Mouse (Mus musculus) spleen, adult 18-20 months (tissue): ENCODE results near the gene Bivm.

Experiments used
- DNase-seq, 2 experiments: peaks; one replicate each; pipeline ENCODE4 v3.0.0; 2022; ENCODE audit warnings: mixed read lengths in 2 of 2

The Bivm gene

DNA sequence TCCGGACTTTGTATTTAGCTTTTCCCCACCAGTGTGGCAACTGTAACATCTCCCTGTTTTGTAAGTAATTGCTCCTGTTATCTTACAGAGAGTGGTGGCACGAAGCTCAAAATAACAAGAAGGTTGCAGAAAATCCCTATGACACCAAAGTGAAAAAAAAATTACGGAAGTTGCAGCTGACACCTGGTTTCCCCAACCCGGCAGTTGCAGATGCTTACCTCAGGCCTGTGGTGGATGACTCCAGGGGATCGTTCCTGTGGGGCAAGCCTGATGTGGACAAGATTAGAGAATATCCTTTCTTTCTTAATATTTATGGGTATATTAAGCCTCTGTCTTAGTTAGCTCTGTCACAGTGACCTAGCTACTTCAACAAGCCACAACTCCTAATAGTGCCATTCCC is 59.3 kb downstream of the Bivm start:
- no peak for DNase-seq

DNA sequence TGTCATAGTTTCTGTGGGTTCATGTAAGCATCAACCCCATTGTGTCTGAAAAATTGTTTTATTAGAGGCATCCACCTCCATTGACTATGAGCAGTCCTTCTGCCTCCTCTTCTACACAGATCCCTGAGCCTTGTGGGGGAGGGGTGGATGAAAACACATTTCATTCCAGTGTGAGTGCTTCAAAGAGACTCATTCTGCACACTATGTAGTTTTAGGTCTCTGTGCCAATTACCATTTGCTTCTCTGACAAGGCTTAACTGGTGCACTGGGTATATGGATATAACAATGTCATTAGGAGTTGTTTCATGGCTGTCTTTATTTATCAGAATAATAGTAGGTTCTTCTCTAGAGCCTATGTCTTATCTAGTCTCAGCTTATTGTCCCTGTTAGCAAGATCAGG is 67.6 kb downstream of the Bivm start:
- DNase-seq = no peak
